Mouse (Mus musculus) E14TG2a.4 (cell line): ENCODE results near the gene Pecam1.

Source experiments
- CTCF ChIP-seq: conservative IDR thresholded peaks from 2 replicates; pipeline ENCODE4 v1.5.1; 2014; ENCODE audit warnings: low read length
- NANOG ChIP-seq: IDR thresholded peaks from 2 replicates; pipeline ENCODE4 v1.6.1; 2014; ENCODE audit warnings: borderline replicate concordance, low read length, mixed read lengths
- POU5F1 ChIP-seq: IDR thresholded peaks from 2 replicates; pipeline ENCODE4 v1.6.1; 2014; ENCODE audit warnings: low read length, borderline replicate concordance

- TF ChIP-seq CTCF: no peak
- TF ChIP-seq NANOG: no peak
- no peak for TF ChIP-seq POU5F1
These were observed 112.7 kb downstream of the Pecam1 start for GRCm38 (mm10) chr11:106637754-106638153.
